Mouse (Mus musculus) kidney, postnatal 36 days (tissue): Measurements from ENCODE around the gene Slc35e4.
"Not testable (repeated sequence)": the region's sequence is repeated elsewhere in the genome, so short reads cannot be mapped to it uniquely, and the experiment has no call there.

Source experiments
- DNase-seq, 2 experiments: peaks; one replicate each; pipeline ENCODE4 v3.0.0; 2021 to 2022; ENCODE audit warnings: mixed read lengths in 2 of 2

The Slc35e4 gene

DNA sequence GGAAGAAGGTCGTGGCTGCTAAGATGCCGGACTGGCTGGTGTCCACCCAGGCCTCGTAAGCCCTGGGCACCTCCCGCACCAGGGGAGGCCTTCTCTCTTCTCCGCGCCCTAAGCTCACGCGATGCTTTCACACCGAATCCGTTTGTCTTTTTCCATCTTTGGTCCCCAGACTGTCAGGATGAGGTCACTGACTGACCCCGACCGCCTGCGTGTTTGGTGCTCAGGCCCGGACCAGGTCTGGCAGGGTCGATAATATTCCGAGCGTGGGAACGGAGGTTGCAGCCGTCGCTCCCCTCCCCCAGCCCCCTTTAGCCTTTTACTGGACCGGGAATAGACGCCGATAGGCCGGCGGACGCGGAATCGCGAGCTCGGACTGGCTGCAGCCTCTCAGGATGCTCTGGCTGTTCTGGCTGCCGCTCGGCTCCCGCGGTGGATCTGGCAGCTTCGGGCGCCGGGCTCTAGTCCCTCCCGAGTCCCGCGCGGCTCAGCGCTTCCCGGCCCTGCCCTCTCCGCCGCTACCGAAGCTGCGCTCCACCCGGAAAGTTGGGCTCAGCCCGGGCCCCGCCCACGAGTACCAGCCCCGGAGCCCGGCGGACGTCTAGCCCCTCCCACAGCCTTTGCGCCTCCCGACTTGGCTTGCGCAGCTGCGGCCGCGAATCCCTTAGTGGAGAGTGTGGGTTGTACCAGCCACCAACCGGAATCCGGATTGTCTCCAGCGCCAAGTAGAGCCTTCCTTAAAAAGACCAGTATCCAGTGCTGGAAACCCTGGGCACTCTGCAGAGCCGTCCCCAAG is 952 bp downstream of the Slc35e4 start:
- DNase-seq = peak; percentile 96 to 98

DNA sequence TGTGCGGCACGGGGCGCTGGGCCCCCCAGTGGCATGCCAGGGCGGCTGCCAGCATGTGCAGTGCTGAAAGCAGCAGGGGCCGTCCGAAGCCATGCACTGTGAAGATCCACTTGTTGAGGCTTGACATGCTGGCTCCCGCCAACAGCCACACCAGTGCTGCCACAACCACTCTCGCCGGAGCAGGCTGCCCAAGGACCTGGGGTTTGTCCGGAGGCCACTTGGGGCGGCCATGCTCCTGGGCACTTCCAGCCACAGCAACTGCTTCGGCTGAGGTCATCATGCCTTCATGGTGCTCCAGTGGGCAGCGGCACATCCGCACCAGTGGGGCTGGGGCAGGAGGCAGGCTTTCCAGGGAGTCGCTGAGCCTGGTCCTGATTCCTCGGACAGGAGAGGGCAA is 1.6 kb downstream of the Slc35e4 start:
- DNase-seq = peak in 1 of 2 experiments; percentile 43

DNA sequence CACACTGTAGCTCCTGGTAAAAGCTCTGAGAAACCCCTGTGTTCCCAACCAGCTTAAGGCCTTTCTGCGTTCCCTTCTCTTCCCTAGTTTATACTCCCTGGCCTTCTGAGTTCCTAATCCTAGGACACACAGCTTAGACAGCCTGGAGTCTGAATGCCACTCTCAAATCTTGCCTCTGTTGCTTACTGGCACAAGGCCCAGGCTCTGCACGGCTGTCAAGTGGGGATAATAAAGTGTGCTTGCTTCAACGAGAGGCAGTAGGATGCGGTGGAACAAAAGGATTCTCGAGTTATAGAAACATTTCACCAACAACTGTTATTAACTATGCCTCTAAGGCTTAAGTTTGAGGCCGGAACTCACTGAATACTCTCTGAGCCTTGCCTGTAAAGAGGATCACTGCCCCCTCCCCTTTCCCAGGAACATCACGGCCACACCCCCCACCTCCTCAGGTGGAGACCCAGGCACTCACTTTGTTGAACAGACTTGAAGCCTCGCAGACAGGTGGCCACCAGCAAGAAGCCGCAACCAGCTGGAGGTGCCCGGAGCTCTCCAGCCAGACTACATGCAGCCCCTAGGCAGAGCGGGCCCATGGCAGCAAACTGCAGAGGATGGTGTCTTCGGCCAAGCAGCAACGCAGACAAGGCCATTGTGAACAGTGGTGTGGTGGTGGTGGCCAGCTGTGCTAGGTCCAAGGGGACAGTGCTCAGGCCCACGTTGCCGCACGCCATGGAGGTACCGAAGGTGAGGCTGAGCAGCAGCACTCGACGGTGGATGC is 2.2 kb downstream of the Slc35e4 start:
- DNase-seq = peak in 1 of 2 experiments; percentile 47

DNA sequence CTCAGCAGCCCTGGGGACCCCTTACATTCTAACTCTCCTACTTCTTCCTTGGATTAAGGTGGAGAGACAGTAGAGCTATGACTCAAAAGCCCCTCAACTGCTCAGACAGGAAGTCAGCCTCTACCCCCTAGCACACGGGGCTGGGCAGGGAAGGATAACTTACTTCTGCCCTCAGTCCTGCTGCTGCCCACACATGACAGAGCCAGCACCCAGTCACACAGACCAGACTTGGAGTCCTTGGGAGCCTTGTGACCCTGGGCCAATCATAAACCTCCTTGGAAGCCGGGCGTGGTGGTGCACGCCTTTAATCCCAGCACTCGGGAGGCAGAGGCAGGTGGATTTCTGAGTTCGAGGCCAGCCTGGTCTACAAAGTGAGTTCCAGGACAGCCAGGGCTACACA is 3.0 kb downstream of the Slc35e4 start:
- DNase-seq = not testable (repeated sequence)

DNA sequence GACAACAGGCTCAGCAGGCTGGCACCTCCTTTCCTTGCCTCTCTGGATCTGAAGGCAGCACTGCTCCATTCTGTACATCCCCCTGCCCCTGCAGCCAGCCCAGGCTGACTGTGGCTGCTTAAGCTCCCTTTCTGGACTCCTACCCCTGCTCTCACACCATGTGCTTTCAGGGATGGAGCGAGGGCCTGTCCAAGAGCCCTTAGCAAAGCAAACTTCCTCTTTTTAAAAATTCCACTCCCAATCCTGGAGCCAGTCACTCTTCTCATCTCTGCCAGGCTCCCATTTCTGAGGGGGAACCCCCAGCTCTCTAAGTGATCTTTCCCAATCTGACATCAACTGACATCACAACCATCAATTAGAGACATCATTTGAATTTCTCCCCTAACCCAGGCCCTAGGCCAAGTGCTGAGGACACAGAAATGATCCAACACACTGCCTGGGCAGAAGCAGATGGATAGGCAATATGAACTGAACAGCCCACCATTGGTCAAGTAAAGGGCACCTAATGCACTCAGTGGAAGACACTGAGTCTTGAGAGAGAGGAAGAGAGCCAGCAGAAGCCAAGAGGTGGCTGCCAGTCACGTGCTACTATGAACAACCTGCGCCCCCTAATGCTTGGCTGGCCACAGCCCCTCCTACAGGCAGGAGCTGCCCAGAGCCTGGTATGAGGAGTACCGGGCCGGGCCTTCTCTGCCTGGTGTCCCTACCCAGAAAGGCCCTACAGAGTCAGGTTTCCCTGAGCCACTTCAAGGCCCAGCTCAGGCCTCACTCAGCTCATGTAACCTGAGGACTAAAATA is 3.8 kb downstream of the Slc35e4 start:
- peak in 1 of 2 experiments; percentile 51 for DNase-seq

DNA sequence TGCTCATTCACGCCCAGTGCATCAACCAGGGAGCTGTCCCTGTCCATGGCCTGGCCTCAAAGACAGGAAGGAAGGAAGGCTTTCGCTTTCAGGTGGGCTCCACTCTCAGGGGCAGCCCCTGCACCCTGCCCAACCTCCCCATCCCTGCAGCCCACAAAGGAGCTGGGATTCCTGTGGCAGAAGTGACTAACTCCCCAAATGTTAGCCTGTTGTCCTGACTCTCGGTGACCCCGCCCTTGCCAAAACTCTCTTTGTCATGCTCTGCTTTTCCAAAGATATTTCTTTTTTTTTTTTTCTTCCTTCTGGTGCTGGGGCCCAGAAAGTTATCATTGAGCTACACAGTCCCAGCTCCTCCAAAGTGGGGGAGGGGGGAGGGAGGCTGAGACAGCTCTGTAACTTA is 5.2 kb downstream of the Slc35e4 start:
- no peak for DNase-seq

DNA sequence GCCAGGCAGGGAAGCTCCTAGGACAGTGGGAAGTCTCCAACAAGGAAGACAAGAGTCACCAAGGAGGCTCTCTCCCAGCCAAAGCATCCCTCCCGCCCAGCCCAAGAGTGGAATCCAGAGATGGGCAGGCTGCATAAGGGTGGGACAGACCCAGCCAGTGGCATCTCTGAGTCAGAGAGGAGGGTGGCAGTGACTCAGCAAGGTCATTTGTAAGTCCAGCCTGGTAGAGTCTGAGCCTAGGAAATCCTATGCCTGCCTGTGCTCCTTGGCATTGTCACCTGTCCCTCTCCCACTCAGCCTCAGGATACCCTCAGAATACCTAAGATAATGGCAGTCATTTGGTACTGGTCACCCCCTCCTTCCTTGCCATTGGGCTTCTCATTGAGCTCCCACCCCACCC is 9.0 kb downstream of the Slc35e4 start:
- DNase-seq = no peak

DNA sequence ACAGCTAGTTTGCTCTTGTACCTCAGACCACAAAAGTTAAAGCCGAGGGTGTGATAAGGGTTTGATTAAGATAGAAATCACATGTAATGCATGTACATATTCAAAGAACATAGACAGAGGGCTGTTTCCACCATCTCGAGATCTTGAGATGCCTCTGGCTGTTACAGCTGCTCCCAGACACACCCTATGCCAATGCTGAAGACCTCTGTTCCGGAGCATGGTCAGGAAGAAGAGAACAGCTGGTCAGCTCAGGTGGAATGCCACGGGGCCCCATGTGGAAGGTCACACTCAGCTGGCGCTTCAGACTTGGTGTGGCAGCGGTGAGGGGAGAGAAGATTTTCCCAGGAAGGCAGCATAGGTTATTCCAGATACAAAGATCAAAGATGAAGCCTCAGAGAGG is 9.8 kb downstream of the Slc35e4 start:
- no peak for DNase-seq

DNA sequence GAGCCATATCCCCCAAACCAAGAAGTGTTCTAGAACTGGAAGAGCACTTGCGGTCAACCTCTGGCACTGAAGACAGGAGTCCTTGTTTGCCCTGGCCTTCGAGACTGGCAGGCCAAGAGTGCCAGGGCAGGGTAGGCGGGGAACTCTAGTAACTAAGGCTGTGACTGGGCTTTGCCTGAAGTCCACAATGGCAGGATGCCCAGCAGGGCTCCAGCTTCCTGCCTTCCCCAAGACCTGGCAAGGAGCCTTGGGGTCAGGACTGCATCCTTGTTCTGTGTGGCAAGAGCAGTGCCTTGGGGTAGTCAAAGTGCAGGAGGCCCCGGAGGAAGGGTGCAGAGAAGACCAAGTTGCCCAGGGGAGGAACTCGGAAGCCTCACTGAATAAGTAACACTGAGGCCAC is 11.4 kb downstream of the Slc35e4 start:
- DNase-seq = peak; percentile 96 to 97

DNA sequence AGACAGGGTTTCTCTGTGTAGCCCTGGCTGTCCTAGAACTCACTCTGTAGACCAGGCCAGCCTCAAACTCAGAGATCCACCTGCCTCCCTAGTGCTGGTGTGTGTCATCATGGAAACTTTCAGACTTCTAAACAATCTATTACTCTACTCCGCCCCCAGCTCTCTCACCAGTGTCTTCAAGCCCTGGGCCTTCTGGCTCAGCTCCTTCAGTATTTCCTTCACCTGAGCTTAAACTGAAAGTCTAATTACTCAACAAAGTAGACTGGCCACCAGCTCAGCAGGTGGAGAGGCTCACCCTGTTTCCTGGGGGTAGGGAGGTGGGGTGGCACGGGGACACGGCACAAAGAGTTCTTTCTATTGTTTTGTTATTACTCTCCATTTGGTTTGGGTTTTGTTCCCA is 11.9 kb downstream of the Slc35e4 start:
- DNase-seq = no peak

DNA sequence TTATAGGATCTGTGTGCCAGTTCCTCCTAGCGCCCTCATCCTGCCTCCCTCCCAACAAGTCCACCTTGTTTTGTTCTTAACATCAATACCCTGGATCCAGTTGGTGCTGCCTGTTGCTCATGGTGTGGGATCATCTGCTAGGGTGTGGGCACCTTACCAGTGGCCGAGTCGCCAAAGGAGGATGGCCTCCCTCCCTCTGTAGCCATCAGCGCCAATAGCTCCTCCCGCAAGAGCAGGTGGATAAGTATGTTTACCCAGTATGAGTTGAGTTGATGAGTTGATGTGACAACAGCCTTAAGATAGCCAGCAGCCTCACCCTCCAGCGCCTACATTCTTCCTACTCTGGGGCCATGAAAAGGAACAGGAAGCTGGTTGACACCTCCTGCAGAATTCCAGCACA is 14.2 kb downstream of the Slc35e4 start:
- no peak for DNase-seq

DNA sequence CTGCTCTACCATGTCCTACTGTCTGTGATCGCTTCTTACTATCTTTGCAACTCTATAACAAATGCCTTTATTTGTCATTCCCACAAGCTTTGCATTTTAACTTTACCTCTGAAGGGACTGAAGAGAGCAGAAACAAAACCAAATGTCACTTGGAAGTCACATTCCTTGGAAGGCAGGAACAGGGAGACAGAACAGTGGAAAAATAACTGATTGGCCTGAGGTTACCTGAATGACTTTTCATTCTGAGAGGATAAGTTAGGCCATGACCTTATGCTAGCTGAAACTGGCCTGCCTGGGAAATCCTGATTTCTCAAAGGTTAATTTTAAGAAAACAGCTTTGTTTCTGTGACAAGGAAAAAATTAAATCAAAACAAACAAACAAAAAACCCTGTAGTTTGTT is 18.5 kb downstream of the Slc35e4 start:
- peak in 1 of 2 experiments; percentile 33 for DNase-seq

DNA sequence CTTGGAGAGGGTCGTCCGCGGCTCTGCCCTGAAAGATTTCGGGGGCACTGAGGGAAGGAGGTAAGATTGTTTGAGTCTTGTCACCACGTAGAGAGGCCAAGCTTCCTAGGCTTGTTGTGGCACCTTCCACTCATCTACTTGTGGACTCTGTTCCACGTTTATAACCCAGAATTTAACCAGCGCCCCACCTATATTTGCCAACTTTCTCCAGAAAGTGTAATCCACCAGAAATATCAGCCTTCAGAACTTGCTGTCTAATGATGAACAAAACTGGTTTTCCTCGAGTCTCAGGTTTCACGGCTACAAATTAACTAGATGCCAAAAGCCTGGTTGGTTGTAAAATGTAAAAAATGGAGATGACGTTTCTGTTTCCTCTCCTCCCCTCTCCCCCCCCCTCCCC is 19.0 kb downstream of the Slc35e4 start:
- DNase-seq = peak; percentile 25 to 60

DNA sequence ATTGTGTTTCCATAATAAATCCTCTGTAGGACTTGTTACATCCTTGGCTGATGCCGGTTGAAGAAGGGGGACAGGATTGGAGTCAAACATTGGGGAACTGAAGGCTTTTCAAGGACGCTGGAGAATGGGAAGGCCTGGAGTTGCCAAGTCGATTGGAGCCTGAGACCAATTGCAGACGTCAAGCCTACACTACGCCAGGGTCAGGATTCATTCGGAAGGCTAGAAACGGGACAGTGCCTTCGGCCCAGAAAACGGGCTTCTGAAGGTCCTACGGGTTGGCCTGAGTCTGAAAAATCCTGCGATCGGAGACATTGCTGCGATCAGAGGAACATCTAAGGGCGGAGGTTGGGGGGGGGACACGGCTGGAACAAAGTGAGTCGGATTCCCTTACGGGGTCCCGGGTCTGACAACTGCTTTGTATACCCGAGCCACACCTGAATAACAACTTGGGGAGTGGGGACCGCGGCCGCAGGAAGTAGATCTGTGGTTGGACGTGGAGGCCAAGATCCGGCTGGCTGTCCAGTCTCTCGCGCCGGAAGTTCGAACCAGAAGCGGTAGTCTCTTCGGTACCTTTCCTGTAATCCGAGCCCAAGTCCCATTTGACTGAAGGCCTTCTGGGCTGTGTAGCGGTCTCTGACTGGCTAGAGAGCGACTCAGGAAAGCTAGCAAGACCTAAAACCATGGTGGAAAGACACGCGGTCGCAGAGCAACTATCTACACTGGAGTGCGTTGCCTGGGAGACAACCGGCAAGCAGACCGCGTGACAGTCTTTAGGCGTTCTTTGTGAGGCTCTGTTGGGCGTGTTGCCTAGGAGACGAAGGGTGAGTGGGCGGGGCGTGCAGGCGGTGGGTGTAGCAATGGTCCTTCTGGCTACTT is 19.8 kb downstream of the Slc35e4 start, which contains the start of the genes 4921536K21Rik and Dusp18:
Gene 4921536K21Rik, minus strand, starts transcription at position 693 of the 876 bp plus-strand sequence.
Gene Dusp18, plus strand, starts transcription at position 835 of the 876 bp plus-strand sequence.
- peak; percentile 97 for DNase-seq

DNA sequence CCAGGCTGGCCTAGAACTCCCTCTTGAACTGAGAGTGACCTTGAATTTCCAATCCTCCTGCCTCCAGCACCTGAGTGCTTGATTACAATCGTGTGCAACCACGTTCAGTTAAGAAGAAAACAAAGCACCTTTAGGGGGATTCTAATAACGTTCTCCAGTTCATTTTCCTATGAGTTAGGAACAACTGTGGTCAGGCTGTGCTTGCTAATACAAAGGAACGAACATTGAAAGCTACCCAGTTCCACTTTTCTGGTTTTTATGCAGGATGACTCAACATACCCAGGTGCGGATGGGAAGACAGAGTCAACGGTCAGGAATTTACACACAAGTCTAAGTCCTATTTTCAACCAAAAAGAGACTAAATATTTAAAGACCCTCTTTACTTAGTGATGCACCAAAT is 20.5 kb downstream of the Slc35e4 start:
- no peak for DNase-seq

DNA sequence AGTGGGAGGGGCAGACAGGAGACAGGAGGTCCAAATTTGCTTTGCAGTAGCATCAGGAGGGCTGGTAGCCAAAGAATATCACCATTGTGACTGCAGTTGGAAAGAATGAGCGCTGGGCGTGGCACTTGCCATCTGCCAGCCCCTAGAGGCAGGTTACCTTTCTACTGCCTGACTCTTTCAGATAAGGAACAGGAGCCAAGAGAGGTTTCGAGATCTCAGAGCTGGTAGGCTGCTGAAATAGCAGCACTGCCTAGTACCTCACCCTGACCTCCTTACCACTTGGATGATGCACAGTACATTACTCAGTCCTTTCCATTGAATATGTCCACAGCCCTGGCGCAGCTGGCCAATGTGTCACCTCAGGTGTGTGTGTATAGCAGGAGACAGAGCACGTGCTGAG is 27.1 kb downstream of the Slc35e4 start:
- no peak for DNase-seq

DNA sequence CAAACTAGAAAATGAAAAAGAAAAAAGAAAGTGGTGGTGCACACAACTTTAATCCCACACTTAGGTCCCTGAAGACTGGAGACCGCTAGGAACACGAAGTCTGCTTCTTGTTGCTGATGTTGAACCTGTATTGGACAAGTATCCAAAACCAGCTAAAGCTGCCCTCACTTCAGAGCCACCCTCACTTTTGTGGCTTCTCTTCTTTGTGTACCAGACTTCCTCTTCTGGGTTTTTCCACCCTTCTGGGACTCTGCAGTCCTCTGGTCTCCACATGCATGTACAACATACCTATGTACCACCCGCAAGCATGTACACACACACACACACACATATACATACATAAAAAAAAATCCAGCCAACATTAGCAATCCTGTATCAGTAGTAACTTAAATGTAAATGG is 30.8 kb downstream of the Slc35e4 start:
- no peak for DNase-seq

DNA sequence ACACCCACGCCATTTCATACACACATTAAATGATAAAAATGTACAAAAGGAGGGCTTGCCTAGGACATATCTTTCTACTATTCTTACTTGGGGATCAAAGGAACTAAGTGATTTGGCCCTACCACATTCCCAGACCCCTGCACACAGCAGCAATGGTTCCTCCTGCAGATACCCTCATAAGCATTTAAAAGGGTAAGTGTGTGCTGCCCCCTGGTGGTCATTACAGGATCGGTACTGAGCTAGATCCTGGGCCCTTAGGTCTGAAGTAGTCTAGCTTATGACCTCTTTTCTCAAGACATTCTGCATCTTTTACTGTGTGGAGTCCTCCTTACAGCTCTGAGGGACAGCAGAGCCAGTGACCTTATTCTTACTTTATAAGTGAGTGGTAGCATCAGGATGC is 34.6 kb downstream of the Slc35e4 start:
- DNase-seq = peak; percentile 77 to 91

DNA sequence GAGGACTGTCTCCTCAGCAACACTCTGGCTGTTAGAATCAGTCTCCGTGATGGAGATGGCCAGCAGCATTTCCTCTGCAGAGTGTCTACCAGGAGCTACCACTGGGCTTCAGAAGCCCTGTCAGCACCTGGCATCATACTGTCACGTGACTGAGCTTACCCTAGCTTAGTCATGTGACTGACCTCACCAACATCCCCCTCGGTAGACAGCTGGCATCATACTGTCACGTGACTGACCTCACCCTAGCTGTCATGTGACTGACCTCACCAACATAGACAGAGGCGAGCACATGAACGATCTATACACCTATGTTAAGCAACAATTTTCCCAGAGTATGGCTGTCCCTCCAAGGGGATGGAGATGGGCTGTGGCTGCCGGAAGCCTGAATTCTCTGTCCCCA is 35.8 kb downstream of the Slc35e4 start:
- DNase-seq = no peak

DNA sequence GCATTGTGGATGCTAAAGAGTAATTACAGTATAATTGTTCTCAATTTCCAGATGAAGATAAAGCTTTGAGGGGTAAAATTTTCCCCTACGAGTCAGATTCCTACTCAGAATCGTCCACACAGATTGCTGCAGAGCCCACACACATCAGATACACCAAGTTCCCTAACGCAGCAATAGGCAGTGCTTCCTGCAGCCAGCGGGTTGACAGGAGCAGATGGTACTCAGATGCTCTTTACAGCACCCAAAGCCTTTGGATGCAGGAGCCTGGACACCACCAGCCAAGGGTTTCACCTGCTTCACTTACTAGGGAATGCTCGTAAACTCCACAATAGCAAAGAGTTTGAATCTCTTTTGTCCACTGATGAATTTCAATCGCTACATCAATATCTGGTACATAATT is 38.0 kb downstream of the Slc35e4 start:
- no peak for DNase-seq

DNA sequence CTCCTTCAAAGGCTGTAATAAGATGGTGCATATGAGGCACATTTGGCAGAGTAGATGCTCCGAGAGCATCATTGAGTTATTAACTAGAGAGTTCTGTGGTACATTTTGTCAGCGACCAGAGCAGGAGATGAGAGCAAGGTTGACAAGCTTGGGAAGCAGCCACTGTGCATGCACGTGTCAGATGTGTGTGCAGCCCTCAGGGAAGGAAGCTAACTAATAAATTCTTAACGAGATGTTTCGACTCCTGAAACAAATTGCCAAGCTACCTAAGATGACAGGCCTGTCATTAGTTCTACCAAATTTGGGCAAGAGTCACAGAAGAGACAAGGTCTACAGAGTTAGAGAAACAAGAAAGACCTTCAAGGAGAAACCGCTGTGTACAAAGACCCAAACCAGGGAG is 50.1 kb downstream of the Slc35e4 start:
- DNase-seq = peak in 1 of 2 experiments; percentile 16

DNA sequence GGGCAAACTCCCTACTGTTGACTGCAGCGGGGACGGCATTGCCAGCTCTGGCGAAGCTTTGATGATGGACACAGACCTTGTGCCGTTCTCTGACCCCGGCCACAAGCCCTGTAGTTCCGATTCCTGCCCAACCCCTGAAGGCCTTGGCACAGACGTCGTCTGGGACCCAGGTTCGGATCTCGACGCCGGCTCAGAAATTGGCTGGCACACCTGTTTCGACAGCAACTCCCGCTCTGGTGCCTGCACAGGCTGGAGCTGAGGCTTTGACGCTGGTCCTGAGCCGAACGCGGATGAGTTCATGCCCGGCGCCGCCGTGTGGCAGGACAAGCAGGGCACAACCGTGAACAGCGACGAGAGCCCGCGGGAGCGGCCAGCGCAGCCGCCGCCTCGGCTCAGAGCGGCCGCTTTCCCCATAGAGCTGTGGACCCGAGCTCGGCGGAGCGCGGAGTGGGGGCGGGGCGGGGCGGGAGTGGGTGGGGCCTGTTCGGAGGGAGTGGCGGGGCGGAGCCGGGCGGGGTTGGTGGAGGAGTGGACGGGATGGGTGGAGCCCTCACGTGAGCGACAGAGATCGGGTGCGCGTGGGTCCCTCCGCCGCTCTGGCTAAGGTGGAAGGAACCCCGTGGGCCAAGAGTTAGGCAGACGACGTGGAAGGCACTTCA is 50.9 kb downstream of the Slc35e4 start, which contains the start of gene Osbp2:
Gene Osbp2, minus strand, starts transcription at position 450 of the 659 bp plus-strand sequence.
- peak; percentile 72 to 88 for DNase-seq
